Mouse (Mus musculus) ES-E14 (cell line): ENCODE data around the gene Cpeb4. TPM values are rescaled to one million over a fixed set of nuclear protein-coding genes. Genes with fewer than 3 reads are reported as not detected.

Source experiments
- DNase-seq: peaks from one replicate; pipeline ENCODE4 v3.0.0-alpha.2; 2013; ENCODE audit warnings: low read depth, low spot score
- H3K27ac ChIP-seq: 2 replicates; pipeline ENCODE4 v1.5.1; 2012; ENCODE audit warnings: low read depth, mild to moderate bottlenecking, low read length, moderate library complexity, mixed read lengths; ENCODE audit not compliant: poor library complexity, insufficient read depth, severe bottlenecking
- H3K36me3 ChIP-seq: 2 replicates; pipeline ENCODE4 v1.6.1; 2012; ENCODE audit warnings: mild to moderate bottlenecking, low read length, moderate library complexity, mixed read lengths; ENCODE audit not compliant: control insufficient read depth, poor library complexity, insufficient read depth, severe bottlenecking
- H3K4me1 ChIP-seq, 2 experiments: fragments of 150-350 bp in 1 of 2; sonication (generic) in 1 of 2; 2 replicates each; pipeline ENCODE4 v1.6.1; 2012; ENCODE audit warnings: low read length in 2 of 2, mild to moderate bottlenecking in 1 of 2, mixed read lengths in 1 of 2; ENCODE audit not compliant: control insufficient read depth in 2 of 2, insufficient read depth in 2 of 2, poor library complexity in 1 of 2
- H3K4me3 ChIP-seq, 2 experiments: fragments of 150-350 bp in 1 of 2; sonication (generic) in 1 of 2; 2 replicates each; pipeline ENCODE4 v1.5.1; 2012; ENCODE audit warnings: low read length in 2 of 2, low read depth in 1 of 2, mild to moderate bottlenecking in 1 of 2, mixed read lengths in 1 of 2; ENCODE audit not compliant: insufficient read depth in 1 of 2, poor library complexity in 1 of 2, severe bottlenecking in 1 of 2
- H3K9ac ChIP-seq: 2 replicates; pipeline ENCODE4 v1.6.1; 2012; ENCODE audit warnings: low read depth, mild to moderate bottlenecking, low read length, mixed read lengths; ENCODE audit not compliant: poor library complexity, insufficient read depth, severe bottlenecking
- H3K9me3 ChIP-seq: fragments of 150-350 bp; sonication (generic); 2 replicates; pipeline ENCODE4 v1.6.1; 2012; ENCODE audit warnings: low read depth, mild to moderate bottlenecking, low read length; ENCODE audit not compliant: control insufficient read depth, insufficient read depth
- CHD2 ChIP-seq: IDR thresholded peaks from 2 replicates; pipeline ENCODE4 v1.6.1; 2014; ENCODE audit warnings: mild to moderate bottlenecking, low read depth, low read length, inconsistent platforms
- HCFC1 ChIP-seq: IDR thresholded peaks from 2 replicates; pipeline ENCODE4 v1.6.1; 2012; ENCODE audit warnings: low read length, inconsistent platforms, borderline replicate concordance; ENCODE audit not compliant: insufficient read depth
- MAFK ChIP-seq: IDR thresholded peaks from 2 replicates; pipeline ENCODE4 v1.6.1; 2014; ENCODE audit warnings: mild to moderate bottlenecking, low read depth, low read length, inconsistent platforms; ENCODE audit not compliant: insufficient read depth
- ZC3H11A ChIP-seq: IDR thresholded peaks from 2 replicates; pipeline ENCODE4 v1.6.1; 2012; ENCODE audit warnings: low read depth, mild to moderate bottlenecking, inconsistent platforms, low read length, borderline replicate concordance
- ZNF384 ChIP-seq: IDR thresholded peaks from 2 replicates; pipeline ENCODE4 v1.6.1; 2012; ENCODE audit warnings: low read depth, low read length, inconsistent platforms
- in situ Hi-C, 2 experiments: fragments of 600-800 bp; cut with MboI; formaldehyde crosslinking; loops; one replicate each; pipeline ENCODE4 v1.15.1; 2025; ENCODE audit warnings: low sequenced_read_pairs in 2 of 2, inconsistent platforms in 1 of 2; ENCODE audit not compliant: unreplicated experiment in 2 of 2
- total RNA-seq: library from RNA; depleted of rRNA; stranded (reverse); fragments of 300-350 nt; gene quantifications from 2 replicates; pipeline ENCODE4 v1.2.3, GENCODE M21; 2012

Gene Cpeb4
- total RNA-seq, 1 experiment = 11.5 TPM

DNA sequence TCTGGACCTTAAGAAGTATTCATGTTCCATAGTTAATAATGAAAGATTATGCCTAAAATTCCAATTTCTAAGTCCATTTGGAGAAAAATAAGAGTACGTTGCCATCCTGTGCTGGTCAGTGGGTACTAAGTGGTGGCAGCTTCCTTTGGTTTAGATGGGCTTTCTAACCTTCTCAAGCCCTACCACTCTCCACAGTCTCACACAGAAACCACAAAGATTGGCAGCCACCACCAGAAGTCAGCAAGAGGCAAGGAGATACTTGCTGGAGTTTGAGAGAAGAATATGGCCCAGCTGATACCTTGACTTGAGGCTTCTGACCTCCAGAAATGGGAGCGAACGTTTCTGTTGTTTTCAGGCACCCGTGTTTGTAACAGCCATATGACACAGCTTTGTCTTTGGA, 34.3 kb upstream of the Cpeb4 start:
- H3K9ac ChIP-seq = no peak overlapping the region
- no peak for DNase-seq
- no peaks in the 10 kb centered on the region for H3K9me3 ChIP-seq
- no peak overlapping the region for H3K4me3 ChIP-seq
- H3K36me3 ChIP-seq = no peaks in the 10 kb centered on the region
- no peaks in the 10 kb centered on the region for H3K4me1 ChIP-seq
- in situ Hi-C loops = no loop called here
- H3K27ac ChIP-seq = no peak overlapping the region
- TF ChIP-seq ZC3H11A (no peak), HCFC1 (no peak), ZNF384 (no peak), CHD2 (no peak), MAFK (no peak)

DNA sequence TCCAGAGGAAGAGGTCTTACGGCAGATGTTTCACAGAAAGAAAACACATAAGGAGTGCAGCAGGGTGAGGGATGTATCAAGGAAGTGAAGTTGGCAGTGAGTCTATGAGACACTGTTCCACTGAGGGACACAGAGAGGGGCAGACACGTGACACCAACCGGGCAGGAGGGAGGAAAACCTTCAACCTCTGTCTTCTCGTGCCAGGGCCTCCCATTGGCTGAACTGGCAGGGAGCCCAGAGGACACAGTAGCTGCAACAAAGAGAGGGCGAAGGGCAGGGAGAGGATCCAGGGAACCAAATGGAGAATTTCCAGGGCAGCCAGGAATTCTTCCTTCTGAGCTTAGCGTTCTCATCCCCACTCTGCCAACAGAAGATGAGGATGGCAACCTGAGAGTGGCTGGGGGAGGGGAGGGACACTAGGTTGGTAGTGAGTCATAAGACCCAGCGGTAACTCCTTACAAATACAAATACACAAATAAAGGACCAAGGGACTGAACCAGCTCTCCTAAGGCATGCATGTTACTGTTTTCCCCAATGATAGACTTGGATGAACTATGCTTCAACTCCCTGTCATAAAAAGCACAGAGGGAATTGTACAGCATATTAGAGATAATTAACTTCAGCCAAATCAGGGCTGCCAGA, 33.4 kb upstream of the Cpeb4 start:
- Histone ChIP-seq H3K4me3 (no peak overlapping the region), H3K9me3 (no peaks in the 10 kb centered on the region), H3K4me1 (no peaks in the 10 kb centered on the region), H3K27ac (no peak overlapping the region), H3K9ac (no peak overlapping the region), H3K36me3 (no peaks in the 10 kb centered on the region)
- in situ Hi-C loops = no loop called here
- DNase-seq = no peak
- TF ChIP-seq ZC3H11A = no peak
- TF ChIP-seq MAFK = no peak
- no peak for TF ChIP-seq HCFC1
- no peak for TF ChIP-seq CHD2
- TF ChIP-seq ZNF384 = no peak

DNA sequence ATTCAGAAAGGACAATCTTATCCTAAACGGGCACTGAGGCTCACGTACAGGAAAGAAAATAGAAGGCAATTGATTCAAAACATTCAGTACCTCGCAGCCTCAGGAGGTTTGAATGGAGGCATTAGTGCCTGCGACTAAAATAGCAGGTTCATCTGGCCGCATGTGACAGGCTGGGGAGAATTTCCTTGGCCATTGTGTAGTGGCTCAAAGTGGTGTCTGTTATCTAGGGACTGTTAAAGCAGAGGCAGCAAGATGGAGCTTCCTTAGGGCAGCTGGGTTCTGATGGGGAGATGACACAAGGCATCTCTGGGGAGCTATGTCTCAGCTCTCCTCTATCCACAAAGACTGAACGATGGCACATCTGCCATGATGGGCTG, 32.9 kb upstream of the Cpeb4 start:
- DNase-seq = no peak
- no peaks in the 10 kb centered on the region for H3K36me3 ChIP-seq
- H3K9ac ChIP-seq = no peak overlapping the region
- H3K4me1 ChIP-seq = no peaks in the 10 kb centered on the region
- H3K27ac ChIP-seq = no peak overlapping the region
- H3K9me3 ChIP-seq = no peaks in the 10 kb centered on the region
- no peak overlapping the region for H3K4me3 ChIP-seq
- in situ Hi-C loops = no loop called here
- TF ChIP-seq CHD2 (no peak), MAFK (no peak), HCFC1 (no peak), ZC3H11A (no peak), ZNF384 (no peak)

DNA sequence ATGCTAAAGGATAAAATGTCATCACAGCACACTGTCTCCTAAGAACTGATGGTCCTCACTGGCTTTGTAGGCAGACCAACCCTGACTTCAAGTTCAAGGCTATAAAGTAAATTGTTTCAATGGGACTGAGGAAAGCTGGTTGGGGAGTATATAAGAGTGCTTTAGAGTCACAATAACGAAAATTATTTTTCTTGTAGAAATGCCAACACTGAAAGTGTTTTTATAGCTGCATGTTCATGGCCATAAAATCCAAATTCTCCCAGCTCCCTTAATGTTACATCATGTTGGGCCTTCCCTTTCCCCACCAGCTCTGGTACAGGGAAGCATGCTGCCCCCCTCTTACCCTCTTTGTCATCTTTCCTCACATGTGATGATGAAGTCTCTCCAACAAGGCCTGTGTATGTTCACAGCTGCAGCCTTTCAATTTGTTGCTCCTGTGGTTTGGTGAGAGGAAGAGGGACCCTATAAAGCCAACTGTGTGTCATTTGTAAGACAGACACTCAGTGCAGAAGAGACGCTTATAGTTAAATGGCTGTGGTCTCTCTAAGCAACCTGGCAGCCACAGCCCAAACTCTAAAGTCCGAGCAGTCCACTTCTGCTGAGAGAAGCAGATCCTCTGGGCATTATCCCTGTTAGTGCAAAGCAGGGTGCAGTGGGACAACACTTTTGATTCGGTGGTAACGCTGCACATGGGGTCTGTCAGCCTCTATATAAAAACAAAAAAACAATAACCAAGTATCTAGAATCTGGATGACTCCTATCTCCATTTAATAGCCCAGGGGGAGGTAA, 29.6 kb upstream of the Cpeb4 start:
- DNase-seq = no peak
- Histone ChIP-seq H3K36me3 (no peaks in the 10 kb centered on the region), H3K4me1 (no peaks in the 10 kb centered on the region), H3K4me3 (no peak overlapping the region), H3K9me3 (no peaks in the 10 kb centered on the region), H3K27ac (no peak overlapping the region), H3K9ac (no peak overlapping the region)
- no peak for TF ChIP-seq CHD2
- no peak for TF ChIP-seq HCFC1
- no peak for TF ChIP-seq ZNF384
- no peak for TF ChIP-seq ZC3H11A
- TF ChIP-seq MAFK = no peak
- in situ Hi-C loops = no loop called here
